Mouse (Mus musculus): ENCODE data around the gene Chchd2. TPM values are rescaled to one million over a fixed set of nuclear protein-coding genes. Genes with fewer than 3 reads are reported as not detected.
A peak's percentile ranks its signal among the peaks of the same experiment; 100 is the strongest.

Chchd2 gene
- polyA plus RNA-seq, 1 experiment from 2014 or later = 1,023 TPM

GRCm38 (mm10) chr5:129873942-129874341, 13.3 kb downstream of the Chchd2 start:
- Histone ChIP-seq H3K27ac (replicated peaks; ENCODE audit: low read depth, low read length) (no peak overlapping the region), H3K4me2 (ENCODE audit: low read depth, low read length) (no peak overlapping the region), H3K4me3 (ENCODE audit: low read depth, low read length) (no peak overlapping the region), H3K4me1 (ENCODE audit: control insufficient read depth, insufficient read depth, low read length) (no peaks in the 10 kb centered on the region), H3K36me3 (replicated peaks; ENCODE audit: control insufficient read depth, insufficient read depth, low read depth, low read length) (no peaks in the 10 kb centered on the region), H3K9ac (replicated peaks; ENCODE audit: low read length) (no peak overlapping the region), H3K9me3 (replicated peaks; ENCODE audit: control insufficient read depth, low read length) (no peaks in the 10 kb centered on the region), H3K27me3 (ENCODE audit: control insufficient read depth, insufficient read depth, low read length) (no peaks in the 10 kb centered on the region)
- no peak for DNase-seq (ENCODE audit: low spot score)
- 81% methylated on average over 12 of the region's 12 CpGs for WGBS
- ATAC-seq (replicated peaks; ENCODE audit: insufficient number of reproducible peaks, low FRiP score, low TSS enrichment, low read depth) = no peak

- H3K36me3 ChIP-seq (replicated peaks; ENCODE audit: control insufficient read depth, insufficient read depth, low read depth, low read length) = no peaks in the 10 kb centered on the region
- DNase-seq (ENCODE audit: low spot score) (no peak), ATAC-seq (replicated peaks; ENCODE audit: insufficient number of reproducible peaks, low FRiP score, low TSS enrichment, low read depth) (no peak)
- H3K4me2 ChIP-seq (ENCODE audit: low read depth, low read length) = no peak overlapping the region
- H3K9ac ChIP-seq (replicated peaks; ENCODE audit: low read length) = no peak overlapping the region
- no peak overlapping the region for H3K27ac ChIP-seq (replicated peaks; ENCODE audit: low read depth, low read length)
- no peaks in the 10 kb centered on the region for H3K27me3 ChIP-seq (ENCODE audit: control insufficient read depth, insufficient read depth, low read length)
- no peaks in the 10 kb centered on the region for H3K9me3 ChIP-seq (replicated peaks; ENCODE audit: control insufficient read depth, low read length)
- no peaks in the 10 kb centered on the region for H3K4me1 ChIP-seq (ENCODE audit: control insufficient read depth, insufficient read depth, low read length)
- H3K4me3 ChIP-seq (ENCODE audit: low read depth, low read length) = no peak overlapping the region
- WGBS = 74% methylated on average over 2 of the region's 2 CpGs
Measured at GRCm38 (mm10) chr5:129871238-129871637, 16.0 kb downstream of the Chchd2 start.

- H3K36me3 ChIP-seq (replicated peaks; ENCODE audit: control insufficient read depth, insufficient read depth, low read depth, low read length) = no peaks in the 10 kb centered on the region
- H3K9me3 ChIP-seq (replicated peaks; ENCODE audit: control insufficient read depth, low read length) = no peaks in the 10 kb centered on the region
- H3K4me1 ChIP-seq (ENCODE audit: control insufficient read depth, insufficient read depth, low read length) = no peaks in the 10 kb centered on the region
- no peak overlapping the region for H3K9ac ChIP-seq (replicated peaks; ENCODE audit: low read length)
- DNase-seq (ENCODE audit: low spot score) = no peak
- no peaks in the 10 kb centered on the region for H3K27me3 ChIP-seq (ENCODE audit: control insufficient read depth, insufficient read depth, low read length)
- 88% methylated on average over 19 of the region's 19 CpGs for WGBS
- no peak overlapping the region for H3K4me3 ChIP-seq (ENCODE audit: low read depth, low read length)
- no peak overlapping the region for H3K27ac ChIP-seq (replicated peaks; ENCODE audit: low read depth, low read length)
- no peak overlapping the region for H3K4me2 ChIP-seq (ENCODE audit: low read depth, low read length)
- no peak for ATAC-seq (replicated peaks; ENCODE audit: insufficient number of reproducible peaks, low FRiP score, low TSS enrichment, low read depth)
Measured at GRCm38 (mm10) chr5:129869238-129869995, 17.9 kb downstream of the Chchd2 start.

- Histone ChIP-seq H3K4me1 (ENCODE audit: control insufficient read depth, insufficient read depth, low read length) (no peaks in the 10 kb centered on the region), H3K27ac (replicated peaks; ENCODE audit: low read depth, low read length) (no peak overlapping the region), H3K4me3 (ENCODE audit: low read depth, low read length) (no peak overlapping the region), H3K9me3 (replicated peaks; ENCODE audit: control insufficient read depth, low read length) (no peaks in the 10 kb centered on the region), H3K9ac (replicated peaks; ENCODE audit: low read length) (no peak overlapping the region), H3K4me2 (ENCODE audit: low read depth, low read length) (no peak overlapping the region), H3K27me3 (ENCODE audit: control insufficient read depth, insufficient read depth, low read length) (no peaks in the 10 kb centered on the region), H3K36me3 (replicated peaks; ENCODE audit: control insufficient read depth, insufficient read depth, low read depth, low read length) (peaks cover 2% of the 10 kb centered on the region; the same call in 1 of the 2 replicates)
- DNase-seq (ENCODE audit: low spot score) (no peak), ATAC-seq (replicated peaks; ENCODE audit: insufficient number of reproducible peaks, low FRiP score, low TSS enrichment, low read depth) (no peak)
- 86% methylated on average over 12 of the region's 12 CpGs for WGBS
Measured at GRCm38 (mm10) chr5:129865841-129866240, 21.4 kb downstream of the Chchd2 start.

- ATAC-seq (replicated peaks; ENCODE audit: insufficient number of reproducible peaks, low FRiP score, low TSS enrichment, low read depth) (no peak), DNase-seq (ENCODE audit: low spot score) (peak; percentile 42)
- no peaks in the 10 kb centered on the region for H3K27me3 ChIP-seq (ENCODE audit: control insufficient read depth, insufficient read depth, low read length)
- H3K36me3 ChIP-seq (replicated peaks; ENCODE audit: control insufficient read depth, insufficient read depth, low read depth, low read length) = peaks cover 2% of the 10 kb centered on the region; the same call in 1 of the 2 replicates
- H3K4me3 ChIP-seq (ENCODE audit: low read depth, low read length) = no peak overlapping the region
- peak overlapping the region; percentile 5 for H3K4me2 ChIP-seq (ENCODE audit: low read depth, low read length)
- no peak overlapping the region for H3K27ac ChIP-seq (replicated peaks; ENCODE audit: low read depth, low read length)
- H3K4me1 ChIP-seq (ENCODE audit: control insufficient read depth, insufficient read depth, low read length) = no peaks in the 10 kb centered on the region
- no peaks in the 10 kb centered on the region for H3K9me3 ChIP-seq (replicated peaks; ENCODE audit: control insufficient read depth, low read length)
- 11% methylated on average over 18 of the region's 18 CpGs for WGBS
- H3K9ac ChIP-seq (replicated peaks; ENCODE audit: low read length) = no peak overlapping the region
Measured at GRCm38 (mm10) chr5:129864467-129864866, 22.8 kb downstream of the Chchd2 start.

GRCm38 (mm10) chr5:129862325-129862724, 24.9 kb downstream of the Chchd2 start:
- Histone ChIP-seq H3K27ac (replicated peaks; ENCODE audit: low read depth, low read length) (no peak overlapping the region), H3K9me3 (replicated peaks; ENCODE audit: control insufficient read depth, low read length) (no peaks in the 10 kb centered on the region), H3K4me2 (ENCODE audit: low read depth, low read length) (no peak overlapping the region), H3K36me3 (replicated peaks; ENCODE audit: control insufficient read depth, insufficient read depth, low read depth, low read length) (peaks cover 2% of the 10 kb centered on the region; the same call in 1 of the 2 replicates), H3K4me3 (ENCODE audit: low read depth, low read length) (no peak overlapping the region), H3K27me3 (ENCODE audit: control insufficient read depth, insufficient read depth, low read length) (no peaks in the 10 kb centered on the region), H3K4me1 (ENCODE audit: control insufficient read depth, insufficient read depth, low read length) (no peaks in the 10 kb centered on the region), H3K9ac (replicated peaks; ENCODE audit: low read length) (no peak overlapping the region)
- WGBS = 96% methylated on average over 6 of the region's 6 CpGs
- no peak for DNase-seq (ENCODE audit: low spot score)
- ATAC-seq (replicated peaks; ENCODE audit: insufficient number of reproducible peaks, low FRiP score, low TSS enrichment, low read depth) = no peak

- 81% methylated on average over 5 of the region's 5 CpGs for WGBS
- H3K27ac ChIP-seq (replicated peaks; ENCODE audit: low read depth, low read length) = no peak overlapping the region
- H3K4me3 ChIP-seq (ENCODE audit: low read depth, low read length) = no peak overlapping the region
- ATAC-seq (replicated peaks; ENCODE audit: insufficient number of reproducible peaks, low FRiP score, low TSS enrichment, low read depth) (no peak), DNase-seq (ENCODE audit: low spot score) (no peak)
- no peak overlapping the region for H3K9ac ChIP-seq (replicated peaks; ENCODE audit: low read length)
- H3K36me3 ChIP-seq (replicated peaks; ENCODE audit: control insufficient read depth, insufficient read depth, low read depth, low read length) = no peaks in the 10 kb centered on the region; the same call in 1 of the 2 replicates
- no peaks in the 10 kb centered on the region for H3K9me3 ChIP-seq (replicated peaks; ENCODE audit: control insufficient read depth, low read length)
- no peaks in the 10 kb centered on the region for H3K27me3 ChIP-seq (ENCODE audit: control insufficient read depth, insufficient read depth, low read length)
- H3K4me2 ChIP-seq (ENCODE audit: low read depth, low read length) = no peak overlapping the region
- H3K4me1 ChIP-seq (ENCODE audit: control insufficient read depth, insufficient read depth, low read length) = no peaks in the 10 kb centered on the region
Measured at GRCm38 (mm10) chr5:129856414-129856813, 30.9 kb downstream of the Chchd2 start.

- Histone ChIP-seq H3K27ac (replicated peaks; ENCODE audit: low read depth, low read length) (no peak overlapping the region), H3K36me3 (replicated peaks; ENCODE audit: control insufficient read depth, insufficient read depth, low read depth, low read length) (no peaks in the 10 kb centered on the region; the same call in 1 of the 2 replicates), H3K4me3 (ENCODE audit: low read depth, low read length) (no peak overlapping the region), H3K9me3 (replicated peaks; ENCODE audit: control insufficient read depth, low read length) (no peaks in the 10 kb centered on the region), H3K4me2 (ENCODE audit: low read depth, low read length) (no peak overlapping the region), H3K9ac (replicated peaks; ENCODE audit: low read length) (no peak overlapping the region), H3K27me3 (ENCODE audit: control insufficient read depth, insufficient read depth, low read length) (no peaks in the 10 kb centered on the region), H3K4me1 (ENCODE audit: control insufficient read depth, insufficient read depth, low read length) (no peaks in the 10 kb centered on the region)
- DNase-seq (ENCODE audit: low spot score) (no peak), ATAC-seq (replicated peaks; ENCODE audit: insufficient number of reproducible peaks, low FRiP score, low TSS enrichment, low read depth) (no peak)
- WGBS = 38% methylated on average over 5 of the region's 5 CpGs
Measured at GRCm38 (mm10) chr5:129855163-129855562, 32.1 kb downstream of the Chchd2 start.

All from embryonic facial prominence, embryonic 11.5 days (tissue).